Mouse (Mus musculus): Measurements from ENCODE around the gene Bcas2. TPM values are rescaled to one million over a fixed set of nuclear protein-coding genes. Genes with fewer than 3 reads are reported as not detected.
A peak's percentile ranks its signal among the peaks of the same experiment; 100 is the strongest.
"Not testable (repeated sequence)": the region's sequence is repeated elsewhere in the genome, so short reads cannot be mapped to it uniquely, and the experiment has no call there.

Gene Bcas2
- total and polyA plus RNA-seq, 2 experiments from 2014 or later, result 121 to 237 TPM

DNA sequence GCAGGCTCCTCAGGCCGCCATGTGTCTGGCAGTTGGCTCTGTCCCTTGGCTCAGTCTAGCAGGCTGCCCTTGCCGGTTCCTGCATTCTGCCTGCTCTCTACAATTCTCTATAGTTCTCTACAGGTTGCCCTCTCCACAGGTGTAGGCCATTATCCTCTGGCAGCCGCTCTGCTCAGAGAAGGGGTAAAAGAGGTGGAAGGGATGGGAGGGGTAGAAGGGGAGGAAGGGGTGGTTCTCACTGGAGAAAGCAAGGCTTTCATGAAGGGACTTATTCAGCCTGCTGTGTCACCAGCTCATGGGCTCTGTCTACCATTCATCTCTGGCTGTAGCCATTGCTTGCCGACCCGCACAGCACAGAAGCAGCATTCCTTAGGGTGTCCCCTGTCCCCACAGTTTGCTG lies 17.0 kb downstream of the Bcas2 start:
- ATAC-seq (no peak), DNase-seq (no peak)
- Histone ChIP-seq H3K27ac (ENCODE audit: low read depth, low read length) (no peak overlapping the region), H3K27me3 (ENCODE audit: insufficient read depth, low read length) (no peaks in the 10 kb centered on the region), H3K4me1 (ENCODE audit: insufficient read depth) (no peaks in the 10 kb centered on the region), H3K4me3 (ENCODE audit: low read depth, low read length) (no peak overlapping the region), H3K9ac (no peak overlapping the region), H3K4me2 (ENCODE audit: low read depth) (no peak overlapping the region), H3K36me3 (ENCODE audit: insufficient read depth) (no peaks in the 10 kb centered on the region), H3K9me3 (ENCODE audit: low read length) (no peaks in the 10 kb centered on the region)
- WGBS, result 57% methylated on average over 5 of the region's 5 CpGs
- TF ChIP-seq CTCF (IDR thresholded peaks at IDR 0.05; ENCODE audit: low read depth), result no peak

DNA sequence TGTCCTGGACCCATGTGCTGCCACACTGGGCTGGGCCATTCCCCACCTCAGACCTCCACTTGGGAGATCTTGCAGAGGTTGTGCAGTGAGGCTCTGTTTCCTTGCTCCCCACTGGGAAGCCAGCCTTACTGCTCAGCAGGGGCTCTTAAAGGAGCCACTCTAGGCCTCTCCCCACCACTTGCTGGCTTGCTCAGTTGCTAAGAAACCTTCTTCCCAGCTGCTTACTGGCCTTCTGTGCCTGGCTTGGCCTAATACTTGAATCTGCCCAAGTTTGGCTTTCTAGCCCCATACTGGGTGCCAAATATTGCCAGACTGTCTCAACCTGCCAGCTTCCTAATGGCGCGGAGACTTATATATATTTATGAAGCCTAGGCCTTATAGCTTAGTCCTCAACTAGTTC lies 17.4 kb downstream of the Bcas2 start:
- H3K27ac ChIP-seq (ENCODE audit: low read depth, low read length), result no peak overlapping the region
- DNase-seq, result peak; percentile 18
- H3K36me3 ChIP-seq (ENCODE audit: insufficient read depth), result no peaks in the 10 kb centered on the region
- no peaks in the 10 kb centered on the region for H3K9me3 ChIP-seq (ENCODE audit: low read length)
- no peak overlapping the region for H3K9ac ChIP-seq
- H3K4me2 ChIP-seq (ENCODE audit: low read depth), result no peak overlapping the region
- H3K27me3 ChIP-seq (ENCODE audit: insufficient read depth, low read length), result no peaks in the 10 kb centered on the region
- no peak for TF ChIP-seq CTCF (IDR thresholded peaks at IDR 0.05; ENCODE audit: low read depth)
- H3K4me3 ChIP-seq (ENCODE audit: low read depth, low read length), result no peak overlapping the region
- WGBS, result 61% methylated on average over 2 of the region's 2 CpGs
- H3K4me1 ChIP-seq (ENCODE audit: insufficient read depth), result no peaks in the 10 kb centered on the region
- peak; percentile 68 for ATAC-seq

DNA sequence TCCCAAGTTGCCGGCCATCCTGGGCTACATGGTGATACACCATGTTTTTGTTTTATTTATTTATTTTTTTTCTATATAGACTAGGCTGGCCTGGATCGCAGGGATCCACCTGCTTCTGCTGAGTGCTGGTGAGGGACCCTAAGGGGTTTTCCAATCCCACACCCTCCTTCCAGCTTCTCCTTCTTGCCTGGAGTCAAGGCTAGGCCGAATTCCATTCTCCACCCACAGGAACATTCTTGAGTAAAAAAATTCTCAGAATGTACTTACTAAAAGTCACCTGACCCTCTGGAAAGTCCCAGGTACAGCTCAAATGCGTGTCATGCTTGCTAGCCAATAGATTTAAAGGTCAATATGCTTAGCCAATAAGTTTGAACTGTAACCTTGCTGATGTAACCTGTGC lies 20.7 kb downstream of the Bcas2 start:
- no peaks in the 10 kb centered on the region for H3K4me1 ChIP-seq (ENCODE audit: insufficient read depth)
- ATAC-seq (no peak), DNase-seq (no peak)
- H3K36me3 ChIP-seq (ENCODE audit: insufficient read depth), result no peaks in the 10 kb centered on the region
- no peak overlapping the region for H3K4me3 ChIP-seq (ENCODE audit: low read depth, low read length)
- H3K9ac ChIP-seq, result no peak overlapping the region
- no peak overlapping the region for H3K27ac ChIP-seq (ENCODE audit: low read depth, low read length)
- no peaks in the 10 kb centered on the region for H3K9me3 ChIP-seq (ENCODE audit: low read length)
- 90% methylated on average over 4 of the region's 4 CpGs for whole genome bisulfite sequencing
- H3K4me2 ChIP-seq (ENCODE audit: low read depth), result no peak overlapping the region
- no peak for TF ChIP-seq CTCF (IDR thresholded peaks at IDR 0.05; ENCODE audit: low read depth)
- H3K27me3 ChIP-seq (ENCODE audit: insufficient read depth, low read length), result no peaks in the 10 kb centered on the region

DNA sequence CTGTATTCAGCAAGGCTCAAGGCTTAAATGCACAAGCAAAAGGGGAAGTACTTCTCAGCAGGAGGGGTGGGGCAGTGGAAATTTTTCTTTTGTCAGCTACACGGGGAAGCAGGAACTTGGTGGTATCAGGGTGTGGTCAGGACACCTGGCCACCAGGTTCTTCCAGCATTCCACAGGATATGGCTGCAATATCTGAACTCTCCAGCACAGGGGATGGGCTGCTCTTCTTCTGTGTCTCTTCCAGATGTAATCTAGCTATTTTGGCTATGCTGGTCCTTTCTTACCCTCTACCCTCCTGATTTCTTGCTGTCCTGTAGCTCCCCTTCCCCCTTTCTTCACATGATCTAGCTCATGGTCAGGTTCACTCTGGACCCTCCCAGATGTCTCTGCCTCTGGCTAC lies 21.7 kb downstream of the Bcas2 start:
- ATAC-seq, result no peak
- H3K27me3 ChIP-seq (ENCODE audit: insufficient read depth, low read length), result no peaks in the 10 kb centered on the region
- no peak overlapping the region for H3K27ac ChIP-seq (ENCODE audit: low read depth, low read length)
- H3K4me3 ChIP-seq (ENCODE audit: low read depth, low read length), result no peak overlapping the region
- TF ChIP-seq CTCF (IDR thresholded peaks at IDR 0.05; ENCODE audit: low read depth), result no peak
- DNase-seq, result no peak
- 72% methylated on average over 1 of the region's 1 CpGs for WGBS
- H3K36me3 ChIP-seq (ENCODE audit: insufficient read depth), result no peaks in the 10 kb centered on the region
- no peak overlapping the region for H3K9ac ChIP-seq
- H3K9me3 ChIP-seq (ENCODE audit: low read length), result no peaks in the 10 kb centered on the region
- H3K4me2 ChIP-seq (ENCODE audit: low read depth), result no peak overlapping the region
- H3K4me1 ChIP-seq (ENCODE audit: insufficient read depth), result no peaks in the 10 kb centered on the region

DNA sequence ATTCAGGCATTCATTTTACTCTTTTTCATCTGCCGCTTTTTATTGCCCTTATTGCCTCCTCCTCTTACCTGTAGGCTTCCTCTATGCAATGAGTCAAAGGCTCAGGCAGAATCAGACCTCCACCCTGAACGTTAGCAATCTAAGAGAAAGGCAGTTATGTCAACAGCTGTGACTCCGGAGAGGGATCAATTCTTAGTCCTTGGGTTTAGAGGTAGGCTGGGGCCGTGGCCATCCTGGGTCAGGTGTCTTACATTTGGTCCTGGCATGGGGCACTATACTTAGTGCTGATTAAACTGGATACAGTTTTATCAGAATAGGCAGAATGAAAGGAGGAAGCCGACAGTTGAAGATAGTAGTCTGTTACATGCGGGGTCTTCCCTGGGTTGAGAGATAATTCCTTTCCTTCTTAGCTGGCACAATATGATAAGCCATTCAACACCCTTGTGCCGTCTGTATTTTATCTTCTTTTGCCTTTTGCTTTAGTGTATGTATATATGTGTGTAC lies 24.9 kb downstream of the Bcas2 start:
- H3K9me3 ChIP-seq (ENCODE audit: low read length), result no peaks in the 10 kb centered on the region
- H3K4me1 ChIP-seq (ENCODE audit: insufficient read depth), result no peaks in the 10 kb centered on the region
- 85% methylated on average over 7 of the region's 7 CpGs for WGBS
- H3K4me2 ChIP-seq (ENCODE audit: low read depth), result no peak overlapping the region
- TF ChIP-seq CTCF (IDR thresholded peaks at IDR 0.05; ENCODE audit: low read depth), result no peak
- H3K27me3 ChIP-seq (ENCODE audit: insufficient read depth, low read length), result no peaks in the 10 kb centered on the region
- ATAC-seq, result no peak
- no peak for DNase-seq
- no peak overlapping the region for H3K27ac ChIP-seq (ENCODE audit: low read depth, low read length)
- no peak overlapping the region for H3K4me3 ChIP-seq (ENCODE audit: low read depth, low read length)
- no peak overlapping the region for H3K9ac ChIP-seq
- no peaks in the 10 kb centered on the region for H3K36me3 ChIP-seq (ENCODE audit: insufficient read depth)

DNA sequence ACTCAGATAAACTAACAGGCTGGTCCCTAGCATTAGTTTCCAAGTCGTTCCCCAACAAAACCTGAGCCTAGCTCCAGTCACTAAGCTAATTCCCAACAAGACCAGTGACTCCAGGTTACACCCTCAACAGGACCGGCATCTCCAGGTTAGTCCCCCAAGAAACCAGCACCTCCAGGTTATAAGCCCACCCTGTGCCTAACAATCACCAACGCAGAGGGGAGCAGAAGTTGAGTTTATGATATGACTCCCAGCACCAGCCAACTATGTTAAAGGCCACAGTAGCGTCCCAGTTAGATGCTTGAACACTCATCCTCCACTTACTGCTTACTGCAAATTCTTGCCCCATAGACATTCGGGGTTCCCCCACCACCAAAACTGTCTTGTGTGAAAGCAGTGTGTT lies 27.9 kb downstream of the Bcas2 start:
- no peak for TF ChIP-seq CTCF (IDR thresholded peaks at IDR 0.05; ENCODE audit: low read depth)
- Histone ChIP-seq H3K9ac (no peak overlapping the region), H3K36me3 (ENCODE audit: insufficient read depth) (no peaks in the 10 kb centered on the region), H3K4me1 (ENCODE audit: insufficient read depth) (no peaks in the 10 kb centered on the region), H3K27ac (ENCODE audit: low read depth, low read length) (no peak overlapping the region), H3K4me2 (ENCODE audit: low read depth) (no peak overlapping the region), H3K9me3 (ENCODE audit: low read length) (no peaks in the 10 kb centered on the region), H3K4me3 (ENCODE audit: low read depth, low read length) (no peak overlapping the region), H3K27me3 (ENCODE audit: insufficient read depth, low read length) (no peaks in the 10 kb centered on the region)
- 92% methylated on average over 5 of the region's 5 CpGs for WGBS
- ATAC-seq, result no peak
- DNase-seq, result no peak

DNA sequence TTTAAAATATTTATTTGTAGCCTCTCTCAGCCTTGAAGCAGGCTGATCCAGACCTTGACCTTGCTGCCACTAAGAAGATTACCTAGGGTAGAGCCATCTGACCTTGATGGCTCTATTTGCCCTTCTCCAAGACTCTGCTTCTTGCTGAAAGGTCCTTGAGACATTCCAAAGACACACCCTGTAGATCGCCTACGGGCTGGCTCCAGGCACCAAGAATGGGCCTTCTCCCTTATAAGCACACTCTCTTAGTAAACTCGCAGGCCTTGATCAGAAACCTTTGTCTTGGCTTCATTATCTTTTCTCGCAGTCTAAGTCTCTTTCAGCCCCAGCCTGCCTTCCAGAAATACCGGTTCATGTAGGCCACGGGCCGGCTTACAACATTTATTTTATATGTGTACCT lies 29.6 kb downstream of the Bcas2 start:
- not testable (repeated sequence) for H3K4me2 ChIP-seq (ENCODE audit: low read depth); ATAC-seq; H3K4me1 ChIP-seq (ENCODE audit: insufficient read depth); H3K36me3 ChIP-seq (ENCODE audit: insufficient read depth); H3K9ac ChIP-seq; DNase-seq; H3K27ac ChIP-seq (ENCODE audit: low read depth, low read length); H3K4me3 ChIP-seq (ENCODE audit: low read depth, low read length); H3K27me3 ChIP-seq (ENCODE audit: insufficient read depth, low read length); H3K9me3 ChIP-seq (ENCODE audit: low read length)
- WGBS, result 93% methylated on average over 7 of the region's 7 CpGs

DNA sequence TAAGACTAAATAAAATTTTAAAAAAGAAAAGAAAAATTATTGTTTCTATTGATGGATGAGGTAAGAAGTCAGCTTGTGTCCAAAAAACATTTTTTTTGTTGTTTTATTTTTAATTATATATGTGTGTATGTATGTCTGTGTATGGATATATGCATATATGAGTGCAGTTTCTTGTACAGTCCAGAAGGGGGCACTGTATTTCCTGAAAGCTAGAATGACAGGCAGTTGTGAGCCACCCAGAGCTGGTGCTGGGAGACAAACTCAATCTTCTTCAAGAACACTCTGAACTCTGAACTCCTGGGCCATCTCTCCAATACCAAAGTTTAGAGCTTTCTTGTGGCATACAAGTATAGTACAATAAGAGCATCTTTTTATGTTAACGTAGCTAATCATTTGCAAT lies 32.1 kb downstream of the Bcas2 start:
- no peaks in the 10 kb centered on the region for H3K4me1 ChIP-seq (ENCODE audit: insufficient read depth)
- no peak overlapping the region for H3K4me3 ChIP-seq (ENCODE audit: low read depth, low read length)
- H3K27ac ChIP-seq (ENCODE audit: low read depth, low read length), result no peak overlapping the region
- DNase-seq (no peak), ATAC-seq (no peak)
- no peak overlapping the region for H3K9ac ChIP-seq
- 97% methylated on average over 1 of the region's 1 CpGs for WGBS
- H3K27me3 ChIP-seq (ENCODE audit: insufficient read depth, low read length), result no peaks in the 10 kb centered on the region
- H3K9me3 ChIP-seq (ENCODE audit: low read length), result no peaks in the 10 kb centered on the region
- 0 out of 2 replicates have a peak, but pooled peaks have one; percentile 8 for TF ChIP-seq CTCF (IDR thresholded peaks at IDR 0.05; ENCODE audit: low read depth)
- H3K36me3 ChIP-seq (ENCODE audit: insufficient read depth), result no peaks in the 10 kb centered on the region
- H3K4me2 ChIP-seq (ENCODE audit: low read depth), result no peak overlapping the region

Data from forebrain, postnatal 0 days (tissue).